Mouse (Mus musculus): ENCODE measurements around the gene Slc30a1. TPM values are rescaled to one million over a fixed set of nuclear protein-coding genes. Genes with fewer than 3 reads are reported as not detected.

Gene Slc30a1
- polyA plus RNA-seq, 1 experiment from 2014 or later: 4.5 TPM

- Histone ChIP-seq H3K9ac (peak overlapping the region; percentile 68), H3K9me3 (no peaks in the 10 kb centered on the region), H3K27me3 (no peaks in the 10 kb centered on the region), H3K4me2 (peak overlapping the region; percentile 68), H3K4me3 (peak overlapping the region; percentile 85), H3K27ac (replicated peaks) (peak overlapping the region; percentile 95), H3K36me3 (peaks cover 9% of the 10 kb centered on the region), H3K4me1 (replicated peaks) (peaks cover 55% of the 10 kb centered on the region)
- ATAC-seq (ENCODE audit: low FRiP score, low read depth): peak; percentile 10; the same call in 1 of the 2 replicates
- WGBS: 1% methylated on average over 43 of the region's 43 CpGs
These were observed 854 bp downstream of the Slc30a1 start for GRCm38 (mm10) chr1:191907431-191907810.

GRCm38 (mm10) chr1:191908906-191909305 lies 2.3 kb downstream of the Slc30a1 start:
- Histone ChIP-seq H3K36me3 (peaks cover 9% of the 10 kb centered on the region), H3K27ac (replicated peaks) (no peak overlapping the region), H3K9me3 (no peaks in the 10 kb centered on the region), H3K4me1 (replicated peaks) (peaks cover 55% of the 10 kb centered on the region), H3K27me3 (no peaks in the 10 kb centered on the region), H3K4me2 (peak overlapping the region; percentile 68), H3K9ac (no peak overlapping the region), H3K4me3 (peak overlapping the region; percentile 85; the same call in 1 of the 2 replicates)
- ATAC-seq (ENCODE audit: low FRiP score, low read depth): no peak
- 91% methylated on average over 15 of the region's 15 CpGs for WGBS

GRCm38 (mm10) chr1:191909316-191909715 lies 2.7 kb downstream of the Slc30a1 start:
- WGBS: 91% methylated on average over 14 of the region's 14 CpGs
- no peaks in the 10 kb centered on the region for H3K9me3 ChIP-seq
- H3K4me3 ChIP-seq: no peak overlapping the region
- no peaks in the 10 kb centered on the region for H3K27me3 ChIP-seq
- no peak overlapping the region for H3K9ac ChIP-seq
- H3K36me3 ChIP-seq: peaks cover 9% of the 10 kb centered on the region
- no peak overlapping the region for H3K27ac ChIP-seq (replicated peaks)
- ATAC-seq (ENCODE audit: low FRiP score, low read depth): no peak
- H3K4me1 ChIP-seq (replicated peaks): peaks cover 55% of the 10 kb centered on the region
- H3K4me2 ChIP-seq: peak overlapping the region; percentile 68

- no peak for ATAC-seq (ENCODE audit: low FRiP score, low read depth)
- 63% methylated on average over 3 of the region's 3 CpGs for WGBS
- no peak overlapping the region for H3K9ac ChIP-seq
- H3K27ac ChIP-seq (replicated peaks): no peak overlapping the region
- peak overlapping the region; percentile 68 for H3K4me2 ChIP-seq
- 0 out of 2 replicates have a peak overlapping the region, but pooled peaks have one; percentile 1 for H3K4me3 ChIP-seq
- no peaks in the 10 kb centered on the region for H3K27me3 ChIP-seq
- no peaks in the 10 kb centered on the region for H3K9me3 ChIP-seq
- H3K4me1 ChIP-seq (replicated peaks): peaks cover 51% of the 10 kb centered on the region
- peaks cover 9% of the 10 kb centered on the region for H3K36me3 ChIP-seq
These were observed 4.1 kb downstream of the Slc30a1 start for GRCm38 (mm10) chr1:191910646-191911045.

- no peak for ATAC-seq (ENCODE audit: low FRiP score, low read depth)
- WGBS: 86% methylated on average over 3 of the region's 3 CpGs
- Histone ChIP-seq H3K27me3 (no peaks in the 10 kb centered on the region), H3K27ac (replicated peaks) (no peak overlapping the region), H3K9ac (no peak overlapping the region), H3K4me2 (peak overlapping the region; percentile 68), H3K36me3 (peaks cover 9% of the 10 kb centered on the region), H3K9me3 (no peaks in the 10 kb centered on the region), H3K4me3 (no peak overlapping the region), H3K4me1 (replicated peaks) (peaks cover 48% of the 10 kb centered on the region)
These were observed 4.6 kb downstream of the Slc30a1 start for GRCm38 (mm10) chr1:191911067-191911668.

GRCm38 (mm10) chr1:191914647-191915046 lies 8.1 kb downstream of the Slc30a1 start:
- Histone ChIP-seq H3K4me3 (no peak overlapping the region), H3K27me3 (no peaks in the 10 kb centered on the region), H3K36me3 (peaks cover 1% of the 10 kb centered on the region), H3K9me3 (no peaks in the 10 kb centered on the region), H3K4me2 (no peak overlapping the region), H3K4me1 (replicated peaks) (peaks cover 27% of the 10 kb centered on the region), H3K9ac (no peak overlapping the region), H3K27ac (replicated peaks) (no peak overlapping the region)
- no peak for ATAC-seq (ENCODE audit: low FRiP score, low read depth)
- WGBS: 86% methylated on average over 6 of the region's 6 CpGs

GRCm38 (mm10) chr1:191915586-191915985 lies 9.0 kb downstream of the Slc30a1 start:
- Histone ChIP-seq H3K4me1 (replicated peaks) (peaks cover 18% of the 10 kb centered on the region), H3K9ac (no peak overlapping the region), H3K27me3 (no peaks in the 10 kb centered on the region), H3K4me3 (no peak overlapping the region), H3K9me3 (no peaks in the 10 kb centered on the region), H3K36me3 (no peaks in the 10 kb centered on the region), H3K4me2 (no peak overlapping the region), H3K27ac (replicated peaks) (no peak overlapping the region)
- ATAC-seq (ENCODE audit: low FRiP score, low read depth): no peak
- 88% methylated on average over 1 of the region's 1 CpGs for WGBS

- no peaks in the 10 kb centered on the region for H3K36me3 ChIP-seq
- peaks cover 6% of the 10 kb centered on the region for H3K4me1 ChIP-seq (replicated peaks)
- H3K9ac ChIP-seq: no peak overlapping the region
- H3K27ac ChIP-seq (replicated peaks): no peak overlapping the region
- no peaks in the 10 kb centered on the region for H3K27me3 ChIP-seq
- H3K4me3 ChIP-seq: no peak overlapping the region
- H3K9me3 ChIP-seq: no peaks in the 10 kb centered on the region
- no peak overlapping the region for H3K4me2 ChIP-seq
- WGBS: 60% methylated on average over 5 of the region's 5 CpGs
- no peak for ATAC-seq (ENCODE audit: low FRiP score, low read depth)
These were observed 10.3 kb downstream of the Slc30a1 start for GRCm38 (mm10) chr1:191916876-191917275.

- no peaks in the 10 kb centered on the region for H3K4me1 ChIP-seq (replicated peaks)
- H3K9ac ChIP-seq: no peak overlapping the region
- H3K36me3 ChIP-seq: no peaks in the 10 kb centered on the region
- H3K9me3 ChIP-seq: no peaks in the 10 kb centered on the region
- no peak overlapping the region for H3K27ac ChIP-seq (replicated peaks)
- H3K4me2 ChIP-seq: no peak overlapping the region
- H3K4me3 ChIP-seq: no peak overlapping the region
- 76% methylated on average over 2 of the region's 2 CpGs for WGBS
- no peak for ATAC-seq (ENCODE audit: low FRiP score, low read depth)
- H3K27me3 ChIP-seq: no peaks in the 10 kb centered on the region
These were observed 12.8 kb downstream of the Slc30a1 start for GRCm38 (mm10) chr1:191919336-191919735.

GRCm38 (mm10) chr1:191921701-191922100 lies 15.1 kb downstream of the Slc30a1 start:
- no peaks in the 10 kb centered on the region for H3K27me3 ChIP-seq
- 97% methylated on average over 3 of the region's 3 CpGs for WGBS
- H3K9me3 ChIP-seq: no peaks in the 10 kb centered on the region
- no peak overlapping the region for H3K9ac ChIP-seq
- no peaks in the 10 kb centered on the region for H3K4me1 ChIP-seq (replicated peaks)
- no peaks in the 10 kb centered on the region for H3K36me3 ChIP-seq
- H3K4me3 ChIP-seq: no peak overlapping the region
- H3K27ac ChIP-seq (replicated peaks): no peak overlapping the region
- ATAC-seq (ENCODE audit: low FRiP score, low read depth): no peak
- no peak overlapping the region for H3K4me2 ChIP-seq

GRCm38 (mm10) chr1:191925496-191925895 lies 18.9 kb downstream of the Slc30a1 start:
- no peak overlapping the region for H3K9ac ChIP-seq
- no peaks in the 10 kb centered on the region for H3K27me3 ChIP-seq
- no peaks in the 10 kb centered on the region for H3K36me3 ChIP-seq
- WGBS: 50% methylated on average over 4 of the region's 4 CpGs
- no peak overlapping the region for H3K4me3 ChIP-seq
- H3K4me2 ChIP-seq: no peak overlapping the region
- H3K27ac ChIP-seq (replicated peaks): no peak overlapping the region
- no peaks in the 10 kb centered on the region for H3K9me3 ChIP-seq
- no peaks in the 10 kb centered on the region for H3K4me1 ChIP-seq (replicated peaks)
- ATAC-seq (ENCODE audit: low FRiP score, low read depth): no peak

GRCm38 (mm10) chr1:191926681-191927080 lies 20.1 kb downstream of the Slc30a1 start:
- no peak for ATAC-seq (ENCODE audit: low FRiP score, low read depth)
- H3K27me3 ChIP-seq: no peaks in the 10 kb centered on the region
- no peaks in the 10 kb centered on the region for H3K4me1 ChIP-seq (replicated peaks)
- no peak overlapping the region for H3K9ac ChIP-seq
- H3K9me3 ChIP-seq: no peaks in the 10 kb centered on the region
- WGBS: 82% methylated on average over 3 of the region's 3 CpGs
- H3K36me3 ChIP-seq: no peaks in the 10 kb centered on the region
- H3K4me3 ChIP-seq: no peak overlapping the region
- no peak overlapping the region for H3K27ac ChIP-seq (replicated peaks)
- H3K4me2 ChIP-seq: no peak overlapping the region

- WGBS: 81% methylated on average over 7 of the region's 7 CpGs
- H3K9ac ChIP-seq: no peak overlapping the region
- ATAC-seq (ENCODE audit: low FRiP score, low read depth): no peak
These were observed 21.8 kb downstream of the Slc30a1 start for GRCm38 (mm10) chr1:191928345-191928744.

More at GRCm38 (mm10) chr1:191928345-191928744, 21.8 kb downstream of the Slc30a1 start:
- H3K4me2 ChIP-seq: no peak overlapping the region
- no peaks in the 10 kb centered on the region for H3K27me3 ChIP-seq
- no peaks in the 10 kb centered on the region for H3K4me1 ChIP-seq (replicated peaks)
- no peak overlapping the region for H3K4me3 ChIP-seq
- no peaks in the 10 kb centered on the region for H3K36me3 ChIP-seq
- H3K27ac ChIP-seq (replicated peaks): no peak overlapping the region
- no peaks in the 10 kb centered on the region for H3K9me3 ChIP-seq

All from hindbrain, embryonic 15.5 days (tissue).